Mouse (Mus musculus): ENCODE results near the gene Pkp4. TPM values are rescaled to one million over a fixed set of nuclear protein-coding genes. Genes with fewer than 3 reads are reported as not detected.

Gene Pkp4
- total RNA-seq (2021): 100 to 1,000 TPM; 200 to 224 TPM
- long read RNA-seq, experiment 1, partial matches to known transcripts: 46 of 74 reads
- long read RNA-seq, experiment 1, other reads (novel, unspliced or antisense): 28 of 74 reads
- long read RNA-seq, experiment 2, partial matches to known transcripts: 38 of 59 reads
- long read RNA-seq, experiment 2, other reads (novel, unspliced or antisense): 21 of 59 reads

- no peak for TF ChIP-seq CTCF (IDR thresholded peaks at IDR 0.05)
- H3K27ac ChIP-seq: peak within 1 kb of the TSS; percentile 95
- DNase-seq (ENCODE audit: extremely low spot score in 1 of 2, low spot score in 2 of 2): peak; percentile 89 to 94
- intact Hi-C loops (cut with DNase I): loop anchor here (2.0 to 5.0 kb wide), 6 partner anchors 42 to 423 kb away; no protein-coding TSS in a partner anchor
- peak within 1 kb of the TSS; percentile 93 for H3K4me3 ChIP-seq
Observed at GRCm38 (mm10) chr2:59160605-59160963, at the start of gene Pkp4, which contains the start of gene Ccdc148. Gene Pkp4, plus strand, starts transcription at chr2:59160850. Gene Ccdc148, minus strand, starts transcription at chr2:59160683.

GRCm38 (mm10) chr2:59129023-59129422 is 31.6 kb upstream of the Pkp4 start:
- Histone ChIP-seq H3K4me3 (no peak overlapping the region), H3K27ac (no peak overlapping the region)
- TF ChIP-seq CTCF (IDR thresholded peaks at IDR 0.05): no peak
- no peak for DNase-seq (ENCODE audit: extremely low spot score in 1 of 2, low spot score in 2 of 2)
- intact Hi-C loops (cut with DNase I): no loop called here

- intact Hi-C loops (cut with DNase I): no loop called here
- Histone ChIP-seq H3K27ac (no peak overlapping the region), H3K4me3 (no peak overlapping the region)
- no peak for DNase-seq (ENCODE audit: extremely low spot score in 1 of 2, low spot score in 2 of 2)
- no peak for TF ChIP-seq CTCF (IDR thresholded peaks at IDR 0.05)
Observed at GRCm38 (mm10) chr2:59129821-59130220, 30.8 kb upstream of the Pkp4 start.

- no peak for DNase-seq (ENCODE audit: extremely low spot score in 1 of 2, low spot score in 2 of 2)
- H3K4me3 ChIP-seq: no peak overlapping the region
- intact Hi-C loops (cut with DNase I): no loop called here
- no peak for TF ChIP-seq CTCF (IDR thresholded peaks at IDR 0.05)
- no peak overlapping the region for H3K27ac ChIP-seq
Observed at GRCm38 (mm10) chr2:59131044-59131443, 29.6 kb upstream of the Pkp4 start.

GRCm38 (mm10) chr2:59155428-59155827 is 5.2 kb upstream of the Pkp4 start:
- Histone ChIP-seq H3K4me3 (no peak overlapping the region), H3K27ac (no peak overlapping the region)
- no peak for DNase-seq (ENCODE audit: extremely low spot score in 1 of 2, low spot score in 2 of 2)
- no peak for TF ChIP-seq CTCF (IDR thresholded peaks at IDR 0.05)
- intact Hi-C loops (cut with DNase I): loop anchor here (5.0 kb wide), 1 partner anchor 323 kb away; no protein-coding TSS in a partner anchor

GRCm38 (mm10) chr2:59158117-59158516 is 2.5 kb upstream of the Pkp4 start:
- no peak for DNase-seq (ENCODE audit: extremely low spot score in 1 of 2, low spot score in 2 of 2)
- intact Hi-C loops (cut with DNase I): loop anchor here (5.0 kb wide), 1 partner anchor 326 kb away; no protein-coding TSS in a partner anchor
- no peak for TF ChIP-seq CTCF (IDR thresholded peaks at IDR 0.05)

GRCm38 (mm10) chr2:59159961-59160604 is 567 bp upstream of the Pkp4 start:
- Histone ChIP-seq H3K4me3 (peak overlapping the region; percentile 93), H3K27ac (peak overlapping the region; percentile 82)
- intact Hi-C loops (cut with DNase I): loop anchor here (2.0 to 5.0 kb wide), 7 partner anchors 42 to 423 kb away; no protein-coding TSS in a partner anchor
- TF ChIP-seq CTCF (IDR thresholded peaks at IDR 0.05): no peak
- DNase-seq (ENCODE audit: extremely low spot score in 1 of 2, low spot score in 2 of 2): no peak

More at GRCm38 (mm10) chr2:59158117-59158516, 2.5 kb upstream of the Pkp4 start:
- H3K4me3 ChIP-seq: no peak overlapping the region
- H3K27ac ChIP-seq: no peak overlapping the region

- intact Hi-C loops (cut with DNase I): loop anchor here (2.0 to 5.0 kb wide), 6 partner anchors 41 to 424 kb away; no protein-coding TSS in a partner anchor
- DNase-seq (ENCODE audit: extremely low spot score in 1 of 2, low spot score in 2 of 2): peak in 1 of 2 experiments; percentile 49
- H3K27ac ChIP-seq: peak overlapping the region; percentile 95
- TF ChIP-seq CTCF (IDR thresholded peaks at IDR 0.05): no peak
- peak overlapping the region; percentile 93 for H3K4me3 ChIP-seq
Observed at GRCm38 (mm10) chr2:59161021-59161440, 381 bp downstream of the Pkp4 start.

- peak; percentile 42 for TF ChIP-seq CTCF (IDR thresholded peaks at IDR 0.05)
- intact Hi-C loops (cut with DNase I): loop anchor here (2.0 to 5.0 kb wide), 6 partner anchors 41 to 424 kb away; no protein-coding TSS in a partner anchor
- Histone ChIP-seq H3K4me3 (peak overlapping the region; percentile 93), H3K27ac (peak overlapping the region; percentile 95)
- peak; percentile 74 to 76 for DNase-seq (ENCODE audit: extremely low spot score in 1 of 2, low spot score in 2 of 2)
Observed at GRCm38 (mm10) chr2:59161441-59162284, 1.0 kb downstream of the Pkp4 start.

GRCm38 (mm10) chr2:59162285-59162600 is 1.6 kb downstream of the Pkp4 start:
- Histone ChIP-seq H3K4me3 (peak overlapping the region; percentile 93), H3K27ac (peak overlapping the region; percentile 95)
- no peak for DNase-seq (ENCODE audit: extremely low spot score in 1 of 2, low spot score in 2 of 2)
- intact Hi-C loops (cut with DNase I): loop anchor here (5.0 kb wide), 5 partner anchors 40 to 425 kb away; no protein-coding TSS in a partner anchor
- no peak for TF ChIP-seq CTCF (IDR thresholded peaks at IDR 0.05)

- no peak for TF ChIP-seq CTCF (IDR thresholded peaks at IDR 0.05)
- H3K27ac ChIP-seq: no peak overlapping the region
- no peak for DNase-seq (ENCODE audit: extremely low spot score in 1 of 2, low spot score in 2 of 2)
- H3K4me3 ChIP-seq: no peak overlapping the region
- intact Hi-C loops (cut with DNase I): no loop called here
Observed at GRCm38 (mm10) chr2:59166976-59167375, 6.3 kb downstream of the Pkp4 start.
